Mouse (Mus musculus) lung, adult 2 months (tissue): ENCODE data around the gene Tfpi. TPM values are rescaled to one million over a fixed set of nuclear protein-coding genes. Genes with fewer than 3 reads are reported as not detected.
"Not testable (repeated sequence)": the region's sequence is repeated elsewhere in the genome, so short reads cannot be mapped to it uniquely, and the experiment has no call there.

Experiments used
- DNase-seq: peaks from one replicate; pipeline ENCODE4 v3.0.0; 2022
- H3K4me1 ChIP-seq: fragments of 200-500 bp; 2 replicates; pipeline ENCODE4 v1.6.1; 2011; ENCODE audit warnings: low read length; ENCODE audit not compliant: control insufficient read depth, insufficient read depth
- H3K4me3 ChIP-seq: fragments of 200-500 bp; replicated peaks from 2 replicates; pipeline ENCODE3; 2011; ENCODE audit warnings: low read depth, mild to moderate bottlenecking, control low read depth, low read length; ENCODE audit errors: extremely low read depth
- CTCF ChIP-seq: fragments of 200-500 bp; IDR thresholded peaks from 2 replicates; pipeline ENCODE4 v1.5.1; 2011; ENCODE audit warnings: mild to moderate bottlenecking, low read length, control low read depth; ENCODE audit not compliant: insufficient read depth
- POLR2A ChIP-seq: fragments of 200-500 bp; IDR thresholded peaks from 2 replicates; pipeline ENCODE4 v1.6.1; 2011; ENCODE audit warnings: low read depth, mild to moderate bottlenecking, control low read depth, low read length, borderline replicate concordance; ENCODE audit errors: extremely low read depth
- WGBS: fragments of 180-500 bp; shearing (Covaris S2); methylation state at CpG from one replicate; pipeline ENCODE4 v1.1.7; 2018; 5-methylcytosine and 5-hydroxymethylcytosine counted together
- polyA plus RNA-seq: library from polyadenylated mRNA; depleted of rRNA; stranded (reverse); fragments of >200 nt; gene quantifications from 2 replicates; pipeline ENCODE4 v1.2.3, GENCODE M21; 2012

Gene Tfpi
- polyA plus RNA-seq, 1 experiment = 10.5 TPM

- Histone ChIP-seq H3K4me3 (no peak overlapping the region), H3K4me1 (no peaks in the 10 kb centered on the region; the same call in 1 of the 2 replicates)
- 60% methylated on average over 2 of the region's 2 CpGs for WGBS
- no peak for TF ChIP-seq CTCF
- TF ChIP-seq POLR2A = no peak
- DNase-seq = no peak
Observed at GRCm38 (mm10) chr2:84511508-84511907, 34.9 kb upstream of the Tfpi start.

- no peak overlapping the region for H3K4me3 ChIP-seq
- no peak for TF ChIP-seq POLR2A
- TF ChIP-seq CTCF = no peak
- 92% methylated on average over 4 of the region's 4 CpGs for WGBS
- no peaks in the 10 kb centered on the region; the same call in 1 of the 2 replicates for H3K4me1 ChIP-seq
- DNase-seq = no peak
Observed at GRCm38 (mm10) chr2:84511036-84511435, 34.5 kb upstream of the Tfpi start.

DNA sequence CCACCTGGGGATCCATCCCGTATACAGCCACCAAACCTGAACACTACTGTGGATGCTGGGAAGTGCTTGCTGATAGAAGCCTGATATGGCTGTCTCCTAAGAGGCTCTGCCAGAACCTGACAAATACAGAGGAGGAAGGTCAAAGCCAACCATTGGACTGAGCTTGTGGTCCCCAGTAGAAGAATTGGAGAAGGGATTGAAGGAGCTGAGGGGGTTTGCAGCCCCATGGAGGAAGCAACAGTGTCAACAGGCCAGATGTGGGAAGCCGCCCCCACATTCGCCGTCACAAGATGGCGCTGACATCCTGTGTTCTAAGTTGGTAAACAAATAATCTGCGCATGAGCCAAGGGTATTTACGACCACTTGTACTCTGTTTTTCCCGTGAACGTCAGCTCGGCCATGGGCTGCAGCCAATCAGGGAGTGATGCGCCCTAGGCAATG lies 28.4 kb upstream of the Tfpi start:
- not testable (repeated sequence) for H3K4me3 ChIP-seq, H3K4me1 ChIP-seq
- peak; percentile 33 for DNase-seq
- WGBS = 17% methylated on average over 6 of the region's 11 CpGs

DNA sequence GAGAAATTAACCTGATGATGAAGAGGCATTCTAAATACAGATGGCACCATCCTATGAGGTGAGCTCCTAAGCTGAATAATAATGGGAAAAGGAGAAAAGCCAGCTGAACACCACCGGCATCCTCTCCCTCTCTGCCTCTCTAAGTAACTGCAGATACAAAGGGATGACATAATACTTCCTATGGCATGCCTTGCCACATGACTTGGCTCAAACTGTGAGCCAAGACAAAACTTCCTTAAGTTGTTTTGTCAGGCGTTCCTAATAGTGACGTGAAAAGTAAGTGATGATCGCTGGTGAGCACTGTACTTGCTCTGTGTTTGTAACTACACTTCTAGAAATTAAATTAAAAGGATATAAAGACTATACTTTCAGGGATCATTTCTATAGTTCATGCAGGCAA lies 27.7 kb upstream of the Tfpi start:
- no peak overlapping the region for H3K4me3 ChIP-seq
- 30% methylated on average over 4 of the region's 4 CpGs for WGBS
- TF ChIP-seq POLR2A = no peak
- no peak for TF ChIP-seq CTCF
- no peaks in the 10 kb centered on the region for H3K4me1 ChIP-seq
- no peak for DNase-seq

DNA sequence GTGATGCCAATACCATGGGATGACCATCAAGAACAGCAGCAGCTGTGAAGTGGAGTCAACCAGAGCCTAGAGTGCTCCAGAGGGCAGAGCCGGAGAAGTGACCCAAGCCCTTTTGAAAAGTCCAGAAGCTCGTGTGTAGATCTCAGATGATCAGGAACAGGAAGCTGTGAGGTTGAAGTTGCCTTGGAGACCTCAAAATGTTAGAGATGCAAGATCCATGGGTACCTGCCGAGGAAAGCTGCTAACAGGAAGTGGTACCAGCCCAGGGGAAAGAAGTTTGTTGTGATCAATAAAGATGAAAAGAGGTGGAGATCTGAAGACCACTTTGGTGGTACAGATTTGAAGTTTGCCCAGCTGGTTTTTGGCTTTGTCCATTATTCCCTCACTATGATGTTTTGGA lies 22.3 kb upstream of the Tfpi start:
- 67% methylated on average over 3 of the region's 3 CpGs for WGBS
- H3K4me1 ChIP-seq = no peaks in the 10 kb centered on the region
- TF ChIP-seq CTCF = no peak
- no peak for TF ChIP-seq POLR2A
- DNase-seq = no peak
- H3K4me3 ChIP-seq = no peak overlapping the region

DNA sequence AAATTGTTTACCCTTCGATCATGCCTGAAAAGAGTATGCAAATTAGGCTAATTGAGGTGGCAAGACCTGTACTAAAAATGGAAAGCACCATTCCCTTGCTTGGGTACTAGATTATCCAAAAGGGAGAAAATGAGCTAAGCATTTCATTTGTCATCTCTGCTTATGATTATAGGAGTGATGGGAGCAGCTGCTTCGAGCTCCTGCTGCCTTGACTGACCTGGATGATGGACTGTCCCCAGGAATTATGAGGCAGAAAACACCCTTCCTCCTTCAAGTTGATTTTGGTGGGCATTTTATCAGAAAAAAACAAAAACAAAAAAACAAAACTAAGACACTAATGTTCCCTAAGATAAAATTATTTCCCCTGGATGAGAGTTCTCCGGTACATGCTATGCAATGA lies 18.5 kb upstream of the Tfpi start:
- no peak overlapping the region for H3K4me3 ChIP-seq
- WGBS = 74% methylated on average over 3 of the region's 3 CpGs
- no peak for DNase-seq
- TF ChIP-seq CTCF = no peak
- no peak for TF ChIP-seq POLR2A
- H3K4me1 ChIP-seq = no peaks in the 10 kb centered on the region

- TF ChIP-seq POLR2A = no peak
- no peak for TF ChIP-seq CTCF
- DNase-seq = no peak
- Histone ChIP-seq H3K4me1 (no peaks in the 10 kb centered on the region), H3K4me3 (no peak overlapping the region)
- WGBS = 93% methylated on average over 2 of the region's 2 CpGs
Observed at GRCm38 (mm10) chr2:84493626-84494025, 17.1 kb upstream of the Tfpi start.

DNA sequence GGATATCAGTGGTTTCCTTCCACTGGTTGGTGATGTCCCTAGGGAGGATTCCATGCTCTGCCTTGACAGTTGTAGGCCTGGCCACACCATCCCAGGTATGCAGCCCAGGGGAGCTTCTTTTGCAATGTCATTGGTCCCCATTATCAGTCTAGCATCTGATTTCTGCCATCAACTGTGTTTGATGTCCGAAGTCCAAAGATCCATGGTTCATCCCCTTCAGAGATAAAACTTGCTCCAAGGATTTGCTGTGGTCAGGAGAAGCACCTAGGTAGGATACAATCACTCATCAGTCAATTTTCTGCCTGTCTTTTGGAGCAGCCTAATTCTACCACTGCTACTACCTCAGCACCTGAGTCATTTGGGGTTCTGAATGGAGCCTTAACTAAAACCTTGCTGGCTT lies 15.1 kb upstream of the Tfpi start:
- Histone ChIP-seq H3K4me1 (no peaks in the 10 kb centered on the region), H3K4me3 (no peak overlapping the region)
- WGBS = 82% methylated on average over 1 of the region's 1 CpGs
- no peak for DNase-seq
- TF ChIP-seq CTCF = no peak
- no peak for TF ChIP-seq POLR2A

- Histone ChIP-seq H3K4me1 (no peaks in the 10 kb centered on the region), H3K4me3 (no peak overlapping the region)
- TF ChIP-seq POLR2A = no peak
- no peak for TF ChIP-seq CTCF
- 50% methylated on average over 9 of the region's 9 CpGs for WGBS
- DNase-seq = no peak
Observed at GRCm38 (mm10) chr2:84487705-84488291, 11.2 kb upstream of the Tfpi start.

DNA sequence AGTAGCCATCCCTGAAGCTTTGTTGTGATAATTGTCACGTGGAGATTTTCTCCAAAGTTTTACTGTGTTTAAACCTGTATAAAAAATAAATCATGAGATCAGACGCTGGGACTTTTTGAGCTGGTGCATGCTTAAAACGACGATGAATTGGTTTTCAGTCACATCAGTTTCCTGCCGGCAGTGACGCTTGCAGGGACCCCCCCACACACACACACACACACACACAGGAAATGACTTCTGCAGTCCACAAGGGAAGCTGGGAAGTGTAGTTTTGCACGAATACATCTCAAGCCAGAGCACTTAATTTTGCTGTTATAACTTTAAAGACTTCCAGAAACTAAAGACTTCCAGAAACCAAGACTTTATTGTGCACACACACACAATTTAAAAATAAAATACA lies 5.3 kb upstream of the Tfpi start:
- no peak overlapping the region for H3K4me3 ChIP-seq
- TF ChIP-seq POLR2A = no peak
- TF ChIP-seq CTCF = no peak

GRCm38 (mm10) chr2:84479036-84479435 lies 2.5 kb upstream of the Tfpi start:
- no peak overlapping the region for H3K4me3 ChIP-seq
- peaks cover 5% of the 10 kb centered on the region for H3K4me1 ChIP-seq
- 3% methylated on average over 3 of the region's 3 CpGs for WGBS
- TF ChIP-seq POLR2A (no peak), CTCF (no peak)
- peak; percentile 26 for DNase-seq

More for the DNA sequence above, 5.3 kb upstream of the Tfpi start:
- WGBS = 15% methylated on average over 7 of the region's 7 CpGs
- no peak for DNase-seq
- H3K4me1 ChIP-seq = peaks cover 3% of the 10 kb centered on the region; the same call in 1 of the 2 replicates
